Mouse (Mus musculus) lung, embryonic 16.5 days (tissue): ENCODE data around the gene Rd3. TPM values are rescaled to one million over a fixed set of nuclear protein-coding genes. Genes with fewer than 3 reads are reported as not detected.

Experiments used
- ATAC-seq: fragments of 200-750 bp; cut with Nextera tagmentation; 2 replicates; pipeline ENCODE4 v1.8.0; 2017; ENCODE audit warnings: low read depth, mild to moderate bottlenecking, moderate library complexity
- H3K27ac ChIP-seq: fragments of 300-500 bp; sonication (generic); 2 replicates; pipeline ENCODE4 v1.5.1; 2014; ENCODE audit warnings: mild to moderate bottlenecking, control low read depth, low read length
- H3K27me3 ChIP-seq: fragments of 300-500 bp; sonication (generic); 2 replicates; pipeline ENCODE4 v1.6.1; 2014; ENCODE audit warnings: low read depth, low read length, mixed read lengths; ENCODE audit not compliant: control insufficient read depth, insufficient read depth
- H3K36me3 ChIP-seq: fragments of 300-500 bp; sonication (generic); 2 replicates; pipeline ENCODE4 v1.6.1; 2014; ENCODE audit warnings: low read length; ENCODE audit not compliant: control insufficient read depth, insufficient read depth
- H3K4me1 ChIP-seq: fragments of 300-500 bp; sonication (generic); replicated peaks from 2 replicates; pipeline ENCODE4 v1.6.1; 2014; ENCODE audit warnings: low read length, mixed read lengths; ENCODE audit not compliant: control insufficient read depth, insufficient read depth
- H3K4me2 ChIP-seq: fragments of 300-500 bp; sonication (generic); 2 replicates; pipeline ENCODE4 v1.6.1; 2014; ENCODE audit warnings: low read depth, low read length, control low read depth
- H3K4me3 ChIP-seq: fragments of 300-500 bp; sonication (generic); 2 replicates; pipeline ENCODE4 v1.5.1; 2014; ENCODE audit warnings: mild to moderate bottlenecking, low read length, control low read depth
- H3K9ac ChIP-seq: fragments of 300-500 bp; sonication (generic); 2 replicates; pipeline ENCODE4 v1.6.1; 2014; ENCODE audit warnings: low read length, control low read depth
- H3K9me3 ChIP-seq: fragments of 300-500 bp; sonication (generic); 2 replicates; pipeline ENCODE4 v1.6.1; 2016; ENCODE audit warnings: low read length; ENCODE audit not compliant: control insufficient read depth
- WGBS: fragments of 180-500 bp; shearing (Covaris S2); extraction: QIAGEN DNeasy Blood & Tissue Kit; methylation state at CpG from one replicate; pipeline ENCODE4 v1.1.7; 2014; 5-methylcytosine and 5-hydroxymethylcytosine counted together
- polyA plus RNA-seq: library from polyadenylated mRNA; unstranded; fragments of >200 nt; fragmentation: Nextera tagmentation; extraction: Ambion mirVana; gene quantifications from 2 replicates; pipeline ENCODE4 v1.2.1, GENCODE M21; 2015

The Rd3 gene
- polyA plus RNA-seq, 1 experiment from 2014 or later = 2.9 TPM

DNA sequence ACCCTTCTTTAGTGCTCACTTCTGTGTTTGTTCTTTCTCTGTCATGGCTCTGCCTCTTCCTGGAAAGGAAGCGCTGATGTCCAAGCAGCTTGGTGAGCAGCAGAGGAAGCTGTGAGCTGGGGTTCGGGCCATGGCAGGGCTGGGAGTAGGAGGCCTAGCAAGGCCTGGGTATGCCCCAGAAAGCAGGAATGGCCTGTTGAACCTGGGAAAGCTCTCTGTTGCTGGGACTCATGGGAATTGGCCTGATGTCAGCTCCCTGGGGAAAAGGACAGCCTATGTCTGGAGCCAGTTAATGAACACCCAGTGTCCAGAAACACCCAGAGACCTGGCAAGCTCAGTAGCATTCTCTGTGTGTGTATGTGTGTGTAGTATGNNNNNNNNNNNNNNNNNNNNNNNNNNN, 20.3 kb upstream of the Rd3 start:
- peak; percentile 35; the same call in 1 of the 2 replicates for ATAC-seq
- Histone ChIP-seq H3K9me3 (no peaks in the 10 kb centered on the region), H3K27me3 (no peaks in the 10 kb centered on the region), H3K27ac (peak overlapping the region; percentile 90), H3K4me3 (no peak overlapping the region; the same call in 1 of the 2 replicates), H3K4me2 (peak overlapping the region; percentile 28), H3K4me1 (0 out of 2 replicates have a peak, but pooled peaks cover 4% of the 10 kb centered on the region), H3K36me3 (no peaks in the 10 kb centered on the region), H3K9ac (peak overlapping the region; percentile 29; the same call in 1 of the 2 replicates)
- WGBS = 63% methylated on average over 2 of the region's 2 CpGs

DNA sequence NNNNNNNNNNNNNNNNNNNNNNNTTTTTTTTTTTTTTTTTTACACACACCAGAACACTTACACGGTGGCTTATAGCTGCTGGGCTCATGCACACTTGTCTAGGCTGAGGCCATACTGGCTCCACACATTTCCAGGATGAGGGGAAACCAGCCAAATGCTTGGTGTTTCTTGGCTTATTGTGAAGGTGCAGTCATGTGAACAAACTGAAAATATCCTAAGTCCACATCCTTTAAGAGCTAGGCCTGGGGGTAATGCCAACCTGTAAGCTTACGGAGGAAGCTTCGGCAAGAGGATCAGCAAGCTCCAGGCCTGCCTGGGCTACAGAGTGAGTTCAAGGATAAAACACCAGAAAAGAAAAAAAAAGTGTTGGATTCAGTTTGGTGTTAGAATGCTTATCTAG, 19.8 kb upstream of the Rd3 start:
- WGBS = 71% methylated on average over 3 of the region's 3 CpGs
- no peaks in the 10 kb centered on the region for H3K36me3 ChIP-seq
- H3K9ac ChIP-seq = no peak overlapping the region
- no peak overlapping the region for H3K27ac ChIP-seq
- no peak overlapping the region for H3K4me2 ChIP-seq
- no peaks in the 10 kb centered on the region for H3K9me3 ChIP-seq
- H3K27me3 ChIP-seq = no peaks in the 10 kb centered on the region
- no peak overlapping the region for H3K4me3 ChIP-seq
- ATAC-seq = no peak
- H3K4me1 ChIP-seq = 0 out of 2 replicates have a peak, but pooled peaks cover 4% of the 10 kb centered on the region

DNA sequence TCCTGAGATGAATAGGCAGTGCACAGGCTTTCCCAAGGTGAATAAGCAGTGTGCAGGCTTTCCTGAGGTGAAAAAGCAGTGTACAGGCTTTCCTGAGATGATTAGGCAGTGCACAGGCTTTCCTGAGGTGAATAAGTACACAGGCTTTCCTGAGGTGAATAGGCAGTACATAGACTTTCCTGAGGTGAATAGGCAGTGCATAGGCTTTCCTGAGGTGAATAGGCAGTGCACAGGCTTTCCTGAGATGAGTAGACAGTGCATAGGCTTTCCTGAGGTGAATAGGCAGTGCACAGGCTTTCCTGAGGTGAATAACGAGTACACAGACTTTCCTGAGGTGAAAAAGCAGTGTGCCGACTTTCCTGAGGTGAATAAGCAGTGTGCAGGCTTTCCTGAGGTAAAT, 16.2 kb upstream of the Rd3 start:
- no peak overlapping the region for H3K4me2 ChIP-seq
- no peak overlapping the region for H3K27ac ChIP-seq
- H3K9ac ChIP-seq = no peak overlapping the region
- no peak overlapping the region for H3K4me3 ChIP-seq
- H3K4me1 ChIP-seq = 0 out of 2 replicates have a peak, but pooled peaks cover 2% of the 10 kb centered on the region
- no peaks in the 10 kb centered on the region for H3K9me3 ChIP-seq
- H3K36me3 ChIP-seq = no peaks in the 10 kb centered on the region
- ATAC-seq = no peak
- WGBS = 45% methylated on average over 2 of the region's 2 CpGs
- no peaks in the 10 kb centered on the region for H3K27me3 ChIP-seq

DNA sequence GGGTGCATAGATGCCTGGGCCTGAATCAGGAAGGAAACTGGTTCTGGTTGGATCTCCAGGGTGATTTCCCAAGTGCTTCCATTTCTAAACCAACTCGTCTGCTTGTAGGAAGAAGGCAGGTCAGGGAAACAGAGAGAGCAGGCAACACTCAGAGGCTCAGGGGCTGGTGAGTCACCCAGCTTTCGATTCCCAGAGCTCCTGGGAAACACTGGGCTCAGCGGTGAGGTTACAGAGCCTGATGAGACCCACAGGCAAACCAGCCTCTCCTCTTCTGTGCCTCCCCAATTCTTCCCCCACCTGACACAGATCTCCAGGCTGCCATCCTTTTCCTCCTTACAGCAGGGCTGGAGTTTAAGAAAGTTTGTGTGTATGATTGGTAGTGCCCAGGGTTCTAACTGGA, 13.8 kb upstream of the Rd3 start:
- Histone ChIP-seq H3K4me1 (0 out of 2 replicates have a peak, but pooled peaks cover 2% of the 10 kb centered on the region), H3K36me3 (no peaks in the 10 kb centered on the region), H3K4me3 (no peak overlapping the region), H3K27me3 (no peaks in the 10 kb centered on the region), H3K9ac (no peak overlapping the region), H3K27ac (no peak overlapping the region), H3K4me2 (no peak overlapping the region), H3K9me3 (no peaks in the 10 kb centered on the region)
- no peak for ATAC-seq
- WGBS = 71% methylated on average over 3 of the region's 3 CpGs

GRCm38 (mm10) chr1:191963948-191964772, 13.0 kb upstream of the Rd3 start:
- Histone ChIP-seq H3K4me2 (no peak overlapping the region), H3K4me1 (0 out of 2 replicates have a peak, but pooled peaks cover 2% of the 10 kb centered on the region), H3K36me3 (no peaks in the 10 kb centered on the region), H3K9ac (no peak overlapping the region), H3K9me3 (no peaks in the 10 kb centered on the region), H3K27ac (no peak overlapping the region), H3K27me3 (no peaks in the 10 kb centered on the region), H3K4me3 (no peak overlapping the region)
- 15% methylated on average over 8 of the region's 8 CpGs for WGBS
- peak; percentile 89 for ATAC-seq

DNA sequence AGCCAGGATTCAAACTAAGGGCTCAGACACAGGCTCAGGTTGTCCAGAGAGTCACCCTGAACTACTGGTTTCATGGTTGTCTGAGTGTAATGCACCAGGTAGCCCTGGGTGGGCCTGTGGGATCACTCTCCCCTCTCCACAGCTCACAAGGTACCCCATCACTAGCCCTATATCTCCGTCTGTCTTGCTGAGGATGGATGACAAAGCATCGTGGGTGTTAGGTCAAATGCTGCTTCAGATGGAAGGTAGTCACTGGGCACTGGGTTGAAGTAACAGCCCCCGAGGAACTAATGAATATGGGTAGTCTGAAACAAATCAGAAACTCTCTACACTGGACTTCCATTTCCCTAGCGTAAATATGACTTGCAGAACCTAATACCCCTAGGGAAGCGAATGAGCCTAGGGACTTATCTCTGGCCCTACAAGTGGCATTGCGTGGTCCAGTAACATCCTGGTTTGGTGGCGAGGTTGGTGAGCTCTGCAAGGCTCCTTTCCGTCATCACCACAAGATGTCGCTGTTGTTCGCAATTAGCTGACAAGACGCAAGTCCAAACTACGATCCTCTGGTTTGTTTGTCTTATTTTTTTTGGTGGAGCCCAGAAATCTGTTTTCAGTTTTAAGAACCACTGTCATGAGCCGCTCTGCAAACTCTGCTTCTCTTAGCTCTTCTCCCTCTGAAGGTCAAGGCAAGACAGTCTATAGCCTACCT, 12.2 kb upstream of the Rd3 start:
- H3K9ac ChIP-seq = 0 out of 2 replicates have a peak overlapping the region, but pooled peaks have one; percentile 13
- H3K4me1 ChIP-seq = 0 out of 2 replicates have a peak, but pooled peaks cover 2% of the 10 kb centered on the region
- no peak overlapping the region for H3K27ac ChIP-seq
- no peaks in the 10 kb centered on the region for H3K27me3 ChIP-seq
- H3K36me3 ChIP-seq = no peaks in the 10 kb centered on the region
- peak; percentile 70 for ATAC-seq
- peak overlapping the region; percentile 25; the same call in 1 of the 2 replicates for H3K4me2 ChIP-seq
- H3K9me3 ChIP-seq = no peaks in the 10 kb centered on the region
- 14% methylated on average over 13 of the region's 13 CpGs for WGBS
- no peak overlapping the region for H3K4me3 ChIP-seq

DNA sequence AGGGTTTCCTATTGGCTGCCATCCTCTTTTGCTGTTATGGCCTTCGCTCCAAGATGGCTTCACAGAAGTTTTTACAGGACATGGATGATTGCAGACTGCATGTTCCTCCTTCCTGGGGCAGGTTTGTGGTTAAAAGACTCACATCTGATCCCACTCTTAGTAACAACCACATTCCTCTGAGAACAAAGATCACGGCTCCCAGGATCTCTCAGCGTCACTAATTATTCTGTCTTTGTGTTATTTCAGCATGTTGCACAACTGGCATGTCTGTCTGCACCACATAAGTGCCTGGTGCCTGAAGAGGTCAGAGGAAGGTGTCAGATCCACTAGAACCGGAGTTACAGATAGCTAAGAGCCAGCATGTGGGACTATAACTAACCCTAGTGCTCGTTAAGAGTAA, 7.2 kb upstream of the Rd3 start:
- H3K9me3 ChIP-seq = no peaks in the 10 kb centered on the region
- ATAC-seq = no peak
- H3K9ac ChIP-seq = no peak overlapping the region
- H3K4me1 ChIP-seq = 0 out of 2 replicates have a peak, but pooled peaks cover 2% of the 10 kb centered on the region
- H3K27me3 ChIP-seq = no peaks in the 10 kb centered on the region
- no peaks in the 10 kb centered on the region for H3K36me3 ChIP-seq
- H3K4me3 ChIP-seq = no peak overlapping the region
- WGBS = 60% methylated on average over 5 of the region's 5 CpGs
- H3K27ac ChIP-seq = no peak overlapping the region
- H3K4me2 ChIP-seq = no peak overlapping the region

DNA sequence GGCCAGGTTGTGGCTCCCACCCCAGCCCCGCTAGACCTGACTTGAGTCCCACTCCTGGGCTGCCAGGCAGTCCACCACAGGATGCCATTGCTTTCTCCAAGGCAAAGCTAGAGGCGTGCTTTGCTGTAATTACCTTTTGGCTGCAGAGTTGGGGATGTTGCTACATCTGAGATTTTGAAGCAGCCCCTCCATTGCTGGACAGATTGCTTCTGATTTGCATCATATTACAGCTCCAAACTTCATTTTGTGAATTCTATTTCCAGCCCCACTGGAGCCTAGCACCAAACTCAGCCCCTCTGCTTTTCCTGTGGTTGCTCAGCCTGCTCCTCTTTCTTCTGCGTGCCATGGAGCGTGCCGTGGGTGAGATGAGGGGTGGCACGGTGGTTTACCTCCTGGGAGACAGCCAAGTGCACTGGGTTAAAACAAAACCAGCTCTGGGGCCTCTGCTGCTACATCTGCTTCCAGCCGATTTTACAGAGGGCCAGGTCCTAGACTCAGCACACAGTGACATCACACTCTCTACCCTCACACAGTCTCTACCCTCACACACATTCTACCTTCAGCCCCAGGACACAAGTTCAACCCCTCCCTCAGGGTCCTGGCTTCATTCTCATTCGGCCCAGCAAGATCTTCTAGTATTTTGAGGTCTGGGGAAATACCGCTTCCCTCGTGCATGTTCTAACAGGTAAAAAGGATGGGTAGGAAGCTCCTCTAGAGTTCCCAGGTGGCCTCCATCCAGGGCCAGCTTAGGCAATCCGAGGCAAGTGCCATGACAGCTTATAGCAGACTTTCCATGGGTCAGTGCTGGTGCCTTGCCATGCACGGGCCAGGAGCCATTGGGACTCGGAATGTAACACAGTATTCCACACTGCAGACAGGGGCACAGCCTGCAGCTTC, 2.4 kb upstream of the Rd3 start:
- Histone ChIP-seq H3K27me3 (peaks cover 2% of the 10 kb centered on the region; the same call in 1 of the 2 replicates), H3K36me3 (no peaks in the 10 kb centered on the region), H3K4me2 (no peak overlapping the region), H3K4me1 (peaks cover 5% of the 10 kb centered on the region; the same call in 1 of the 2 replicates), H3K9ac (no peak overlapping the region), H3K9me3 (no peaks in the 10 kb centered on the region), H3K27ac (no peak overlapping the region), H3K4me3 (no peak overlapping the region)
- ATAC-seq = no peak
- 57% methylated on average over 13 of the region's 13 CpGs for WGBS
